Mouse (Mus musculus): ENCODE results near the gene Zcchc4. TPM values are rescaled to one million over a fixed set of nuclear protein-coding genes. Genes with fewer than 3 reads are reported as not detected.
"Not testable (repeated sequence)": the region's sequence is repeated elsewhere in the genome, so short reads cannot be mapped to it uniquely, and the experiment has no call there.

The Zcchc4 gene
- total and polyA plus RNA-seq, 3 experiments: 4.5 to 5.2 (median 5.0) TPM

DNA sequence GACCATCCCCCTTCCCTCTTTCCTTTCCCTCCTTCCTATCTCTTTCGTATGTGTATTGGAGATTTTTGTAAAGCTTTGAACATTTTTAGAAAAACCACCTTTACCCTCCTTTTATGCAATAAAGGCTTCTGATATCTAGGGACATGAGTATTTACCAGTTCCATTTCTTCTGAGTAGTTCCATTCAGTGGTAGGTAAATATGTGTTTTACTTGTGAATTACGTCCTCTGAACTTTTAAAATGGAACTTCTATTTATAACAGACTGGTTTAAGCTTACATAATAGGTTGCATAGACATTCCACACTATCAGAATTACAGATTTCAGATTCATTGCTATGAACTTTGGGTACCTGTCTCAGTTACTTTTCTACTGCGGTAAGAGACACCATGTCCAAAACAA, 19.9 kb upstream of the Zcchc4 start:
- Histone ChIP-seq H3K79me2 (replicated peaks; ENCODE audit: control insufficient read depth, insufficient read depth, low read length) (no peaks in the 10 kb centered on the region), H3K27ac (no peak overlapping the region), H3K4me3 (no peak overlapping the region), H3K36me3 (ENCODE audit: control insufficient read depth, insufficient read depth, low read length) (no peaks in the 10 kb centered on the region), H3K4me1 (ENCODE audit: control insufficient read depth, insufficient read depth, low read length) (no peaks in the 10 kb centered on the region), H3K9ac (ENCODE audit: low read depth, low read length) (no peak overlapping the region), H3K27me3 (ENCODE audit: control insufficient read depth, insufficient read depth, low read length) (no peaks in the 10 kb centered on the region)
- TF ChIP-seq POLR2A (IDR thresholded peaks at IDR 0.05; ENCODE audit: insufficient read depth, low read depth, low read length): no peak
- no peak for TF ChIP-seq EP300 (IDR thresholded peaks at IDR 0.05; ENCODE audit: insufficient read depth, low read depth, low read length)
- no peak for TF ChIP-seq CTCF (IDR thresholded peaks at IDR 0.05)
- intact Hi-C loops (cut with DNase I): no loop called here
- 82% methylated on average over 3 of the region's 3 CpGs for WGBS
- no peak for DNase-seq

DNA sequence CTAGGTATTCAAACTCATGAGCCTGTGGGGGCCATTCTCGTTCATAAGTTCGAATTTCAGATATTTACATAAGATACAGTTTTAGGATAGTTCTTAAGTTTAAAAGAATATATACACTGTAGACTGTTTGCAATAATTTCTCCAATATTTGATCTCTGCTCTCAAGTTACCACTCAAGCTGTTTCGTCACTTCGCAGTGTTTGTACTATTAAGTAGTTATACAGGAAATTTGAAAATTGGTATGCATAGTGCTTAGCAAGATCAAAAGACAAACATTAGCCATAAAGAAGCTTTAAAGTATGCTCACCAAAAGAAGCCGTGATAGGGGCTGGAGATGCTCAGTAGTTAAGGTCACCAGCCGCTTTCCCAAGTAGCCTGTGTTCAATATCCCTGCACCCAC, 19.2 kb upstream of the Zcchc4 start:
- no peaks in the 10 kb centered on the region for H3K4me1 ChIP-seq (ENCODE audit: control insufficient read depth, insufficient read depth, low read length)
- H3K4me3 ChIP-seq: no peak overlapping the region
- no peaks in the 10 kb centered on the region for H3K36me3 ChIP-seq (ENCODE audit: control insufficient read depth, insufficient read depth, low read length)
- intact Hi-C loops (cut with DNase I): no loop called here
- DNase-seq: no peak
- TF ChIP-seq POLR2A (IDR thresholded peaks at IDR 0.05; ENCODE audit: insufficient read depth, low read depth, low read length): no peak
- no peak for TF ChIP-seq CTCF (IDR thresholded peaks at IDR 0.05)
- no peak for TF ChIP-seq EP300 (IDR thresholded peaks at IDR 0.05; ENCODE audit: insufficient read depth, low read depth, low read length)
- 96% methylated on average over 6 of the region's 6 CpGs for WGBS
- H3K9ac ChIP-seq (ENCODE audit: low read depth, low read length): no peak overlapping the region
- no peaks in the 10 kb centered on the region for H3K27me3 ChIP-seq (ENCODE audit: control insufficient read depth, insufficient read depth, low read length)
- H3K79me2 ChIP-seq (replicated peaks; ENCODE audit: control insufficient read depth, insufficient read depth, low read length): no peaks in the 10 kb centered on the region
- no peak overlapping the region for H3K27ac ChIP-seq

DNA sequence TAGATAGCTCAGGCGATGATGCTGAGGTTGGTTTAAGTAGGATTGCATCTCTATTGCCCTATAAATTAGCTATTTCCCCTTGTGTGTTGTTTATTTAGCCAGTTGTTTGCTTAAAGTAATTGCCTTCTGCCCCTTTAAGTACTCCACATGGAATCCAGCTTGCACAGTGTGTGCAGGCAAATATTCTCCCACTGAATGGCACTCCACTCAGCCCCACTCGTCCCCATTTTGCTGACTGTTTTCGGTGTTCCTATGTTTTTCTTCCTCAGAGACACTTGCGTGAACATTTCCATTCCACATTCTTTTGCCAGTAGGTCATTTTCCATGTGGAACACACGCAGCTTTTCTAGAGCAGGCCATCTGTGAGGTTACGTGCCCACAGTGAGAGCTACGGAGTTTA, 12.6 kb upstream of the Zcchc4 start:
- H3K79me2 ChIP-seq (replicated peaks; ENCODE audit: control insufficient read depth, insufficient read depth, low read length): no peaks in the 10 kb centered on the region
- WGBS: 71% methylated on average over 7 of the region's 7 CpGs
- no peaks in the 10 kb centered on the region for H3K4me1 ChIP-seq (ENCODE audit: control insufficient read depth, insufficient read depth, low read length)
- H3K9ac ChIP-seq (ENCODE audit: low read depth, low read length): no peak overlapping the region
- intact Hi-C loops (cut with DNase I): no loop called here
- no peak overlapping the region for H3K27ac ChIP-seq
- no peaks in the 10 kb centered on the region for H3K27me3 ChIP-seq (ENCODE audit: control insufficient read depth, insufficient read depth, low read length)
- no peak overlapping the region for H3K4me3 ChIP-seq
- DNase-seq: no peak
- no peaks in the 10 kb centered on the region for H3K36me3 ChIP-seq (ENCODE audit: control insufficient read depth, insufficient read depth, low read length)
- TF ChIP-seq CTCF (IDR thresholded peaks at IDR 0.05) (no peak), POLR2A (IDR thresholded peaks at IDR 0.05; ENCODE audit: insufficient read depth, low read depth, low read length) (no peak), EP300 (IDR thresholded peaks at IDR 0.05; ENCODE audit: insufficient read depth, low read depth, low read length) (no peak)

GRCm38 (mm10) chr5:52774267-52774666, 942 bp upstream of the Zcchc4 start:
- Histone ChIP-seq H3K4me1 (ENCODE audit: control insufficient read depth, insufficient read depth, low read length) (no peaks in the 10 kb centered on the region), H3K27ac (no peak overlapping the region), H3K4me3 (no peak overlapping the region), H3K36me3 (ENCODE audit: control insufficient read depth, insufficient read depth, low read length) (no peaks in the 10 kb centered on the region), H3K79me2 (replicated peaks; ENCODE audit: control insufficient read depth, insufficient read depth, low read length) (no peaks in the 10 kb centered on the region), H3K9ac (ENCODE audit: low read depth, low read length) (no peak overlapping the region), H3K27me3 (ENCODE audit: control insufficient read depth, insufficient read depth, low read length) (no peaks in the 10 kb centered on the region)
- intact Hi-C loops (cut with DNase I): no loop called here
- no peak for DNase-seq
- TF ChIP-seq EP300 (IDR thresholded peaks at IDR 0.05; ENCODE audit: insufficient read depth, low read depth, low read length): no peak
- no peak for TF ChIP-seq POLR2A (IDR thresholded peaks at IDR 0.05; ENCODE audit: insufficient read depth, low read depth, low read length)
- no peak for TF ChIP-seq CTCF (IDR thresholded peaks at IDR 0.05)
- WGBS: 82% methylated on average over 5 of the region's 5 CpGs

GRCm38 (mm10) chr5:52776466-52777354, 1.5 kb downstream of the Zcchc4 start:
- 85% methylated on average over 8 of the region's 8 CpGs for WGBS
- DNase-seq; H3K4me1 ChIP-seq (ENCODE audit: control insufficient read depth, insufficient read depth, low read length); H3K36me3 ChIP-seq (ENCODE audit: control insufficient read depth, insufficient read depth, low read length); H3K27me3 ChIP-seq (ENCODE audit: control insufficient read depth, insufficient read depth, low read length); H3K79me2 ChIP-seq (replicated peaks; ENCODE audit: control insufficient read depth, insufficient read depth, low read length); H3K27ac ChIP-seq; H3K4me3 ChIP-seq; H3K9ac ChIP-seq (ENCODE audit: low read depth, low read length); intact Hi-C loops (cut with DNase I): not testable (repeated sequence)

DNA sequence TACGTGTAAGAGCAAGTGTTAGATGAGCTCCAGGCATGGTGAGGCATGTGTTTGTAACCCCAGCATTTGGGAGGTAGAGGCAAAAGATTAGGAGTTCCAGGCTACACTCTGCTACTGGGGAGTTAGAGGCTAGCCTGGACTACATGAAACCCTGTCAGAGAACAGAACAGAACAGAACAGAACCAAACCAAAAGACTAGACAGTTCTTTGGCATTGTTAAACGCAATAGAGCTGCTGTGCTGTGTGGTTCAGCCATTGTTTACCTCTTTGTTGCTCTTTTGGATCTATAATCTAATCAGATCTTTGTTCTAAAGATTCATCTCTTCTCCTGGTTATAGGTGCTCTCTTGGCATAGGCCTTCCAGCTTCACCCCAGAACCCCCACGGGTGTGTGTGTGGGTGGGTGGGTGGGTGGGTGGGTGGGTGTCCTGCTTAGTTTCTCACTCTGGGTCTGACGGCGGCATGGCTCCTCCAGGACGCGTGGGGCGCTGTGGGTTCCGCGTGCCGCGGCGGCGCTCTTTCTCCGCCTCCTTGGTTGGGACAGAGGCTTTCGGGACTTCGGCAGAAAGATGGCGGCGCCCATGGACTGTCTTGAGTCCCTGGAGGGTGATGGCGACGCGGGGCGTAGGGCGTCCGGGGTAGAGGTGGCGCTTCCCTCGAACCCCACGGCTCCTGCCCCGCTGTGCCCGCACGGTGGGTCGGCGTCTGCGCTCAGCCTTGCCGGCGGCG, 7.5 kb downstream of the Zcchc4 start:
- intact Hi-C loops (cut with DNase I): loop anchor here (5.0 to 10.0 kb wide), 3 partner anchors 40 to 108 kb away; partner anchors contain the start of genes Anapc4 and Pi4k2b
- 4% methylated on average over 37 of the region's 37 CpGs for WGBS
- Histone ChIP-seq H3K27me3 (ENCODE audit: control insufficient read depth, insufficient read depth, low read length) (no peaks in the 10 kb centered on the region), H3K36me3 (ENCODE audit: control insufficient read depth, insufficient read depth, low read length) (peaks cover 2% of the 10 kb centered on the region), H3K9ac (ENCODE audit: low read depth, low read length) (peak overlapping the region; percentile 94), H3K79me2 (replicated peaks; ENCODE audit: control insufficient read depth, insufficient read depth, low read length) (no peaks in the 10 kb centered on the region), H3K27ac (peak overlapping the region; percentile 69), H3K4me1 (ENCODE audit: control insufficient read depth, insufficient read depth, low read length) (no peaks in the 10 kb centered on the region; the same call in 1 of the 2 replicates), H3K4me3 (peak overlapping the region; percentile 99)
- TF ChIP-seq CTCF (IDR thresholded peaks at IDR 0.05) (peak; percentile 87), EP300 (IDR thresholded peaks at IDR 0.05; ENCODE audit: insufficient read depth, low read depth, low read length) (peak; percentile 40; the same call in 1 of the 2 replicates), POLR2A (IDR thresholded peaks at IDR 0.05; ENCODE audit: insufficient read depth, low read depth, low read length) (peak; percentile 62; the same call in 1 of the 2 replicates)
- peak; percentile 87 to 89 for DNase-seq
